Mouse (Mus musculus) cerebral cortex, adult 2 months (tissue): ENCODE data around the gene Gng8.

Experiments used
- WGBS: fragments of 180-500 bp; shearing (Covaris S2); methylation state at CpG from one replicate; pipeline ENCODE4 v1.1.7; 2018; 5-methylcytosine and 5-hydroxymethylcytosine counted together

The Gng8 gene

GRCm38 (mm10) chr7:16907842-16908241 lies 16.3 kb downstream of the Gng8 start:
- WGBS: 83% methylated on average over 7 of the region's 7 CpGs

GRCm38 (mm10) chr7:16908367-16908766 lies 16.8 kb downstream of the Gng8 start:
- WGBS: 72% methylated on average over 11 of the region's 11 CpGs

GRCm38 (mm10) chr7:16908859-16909258 lies 17.3 kb downstream of the Gng8 start:
- WGBS: 84% methylated on average over 11 of the region's 11 CpGs

- 59% methylated on average over 10 of the region's 10 CpGs for WGBS
Measured at GRCm38 (mm10) chr7:16909909-16910308, 18.3 kb downstream of the Gng8 start.

- WGBS: 93% methylated on average over 3 of the region's 3 CpGs
Measured at GRCm38 (mm10) chr7:16911904-16912303, 20.3 kb downstream of the Gng8 start.

- 90% methylated on average over 6 of the region's 6 CpGs for WGBS
Measured at GRCm38 (mm10) chr7:16912360-16912759, 20.8 kb downstream of the Gng8 start.

GRCm38 (mm10) chr7:16913806-16914452 lies 22.3 kb downstream of the Gng8 start:
- WGBS: 17% methylated on average over 10 of the region's 10 CpGs

GRCm38 (mm10) chr7:16914453-16915343 lies 23.1 kb downstream of the Gng8 start:
- 72% methylated on average over 18 of the region's 18 CpGs for WGBS

- 75% methylated on average over 32 of the region's 32 CpGs for WGBS
Measured at GRCm38 (mm10) chr7:16915461-16916340, 24.1 kb downstream of the Gng8 start.

- WGBS: 59% methylated on average over 30 of the region's 30 CpGs
Measured at GRCm38 (mm10) chr7:16916342-16917265, 25.0 kb downstream of the Gng8 start.

GRCm38 (mm10) chr7:16917447-16917846 lies 25.9 kb downstream of the Gng8 start:
- 80% methylated on average over 11 of the region's 11 CpGs for WGBS

- 27% methylated on average over 9 of the region's 9 CpGs for WGBS
Measured at GRCm38 (mm10) chr7:16918014-16918413, 26.4 kb downstream of the Gng8 start.

- WGBS: 53% methylated on average over 3 of the region's 3 CpGs
Measured at GRCm38 (mm10) chr7:16918670-16919069, 27.1 kb downstream of the Gng8 start.

- WGBS: 30% methylated on average over 13 of the region's 13 CpGs
Measured at GRCm38 (mm10) chr7:16919395-16920149, 28.0 kb downstream of the Gng8 start.

GRCm38 (mm10) chr7:16920150-16920579 lies 28.6 kb downstream of the Gng8 start:
- 25% methylated on average over 7 of the region's 7 CpGs for WGBS

GRCm38 (mm10) chr7:16920818-16921791 lies 29.5 kb downstream of the Gng8 start:
- 24% methylated on average over 21 of the region's 21 CpGs for WGBS

- WGBS: 12% methylated on average over 6 of the region's 6 CpGs
Measured at GRCm38 (mm10) chr7:16921881-16922335, 30.3 kb downstream of the Gng8 start.

- 10% methylated on average over 10 of the region's 10 CpGs for WGBS
Measured at GRCm38 (mm10) chr7:16922360-16922973, 30.9 kb downstream of the Gng8 start.
